Mouse (Mus musculus) gastrocnemius, adult 18-20 months (tissue): ENCODE measurements around the gene Dnhd1. TPM values are rescaled to one million over a fixed set of nuclear protein-coding genes. Genes with fewer than 3 reads are reported as not detected.
"Not testable (repeated sequence)": the region's sequence is repeated elsewhere in the genome, so short reads cannot be mapped to it uniquely, and the experiment has no call there.

ENCODE experiments used
- DNase-seq: peaks from one replicate; pipeline ENCODE4 v3.0.0; 2021; ENCODE audit warnings: low spot score
- total RNA-seq, 2 experiments: library from RNA; stranded (reverse); gene quantifications; 2 replicates each; pipeline ENCODE4 v1.2.3; 2021

Gene Dnhd1
- total RNA-seq, 2 experiments from 2014 or later: 0.14 to 0.33 TPM

- peak; percentile 99 for DNase-seq
Observed at GRCm38 (mm10) chr7:105640233-105640893, 10.3 kb upstream of the Dnhd1 start, which contains the start of the genes Arfip2 and Gm45799. Gene Arfip2 (minus strand): TSS chr7:105640416. Gene Gm45799 (plus strand): TSS chr7:105640552.

- no peak for DNase-seq
Observed at GRCm38 (mm10) chr7:105640894-105641255, 9.8 kb upstream of the Dnhd1 start.

DNA sequence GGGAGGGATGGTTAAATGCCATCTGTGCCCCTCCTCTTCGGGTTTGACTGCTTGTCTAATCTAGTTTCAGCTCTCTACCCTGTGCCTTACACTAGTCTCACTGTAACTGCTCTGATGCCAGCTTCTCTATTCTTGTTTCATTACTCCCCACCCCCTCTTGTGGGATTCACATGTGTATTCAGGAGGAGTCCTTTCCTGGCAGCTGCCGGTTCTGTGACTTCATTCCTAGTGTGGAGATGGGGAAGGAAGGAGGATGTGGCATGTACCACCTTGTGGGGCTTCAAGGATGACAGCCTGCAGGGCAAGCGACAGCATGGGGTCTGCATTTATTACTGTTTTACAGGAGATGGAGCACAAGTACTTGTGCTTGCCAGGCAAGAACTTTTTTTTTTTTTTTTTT, 8.7 kb upstream of the Dnhd1 start:
- no peak for DNase-seq

DNA sequence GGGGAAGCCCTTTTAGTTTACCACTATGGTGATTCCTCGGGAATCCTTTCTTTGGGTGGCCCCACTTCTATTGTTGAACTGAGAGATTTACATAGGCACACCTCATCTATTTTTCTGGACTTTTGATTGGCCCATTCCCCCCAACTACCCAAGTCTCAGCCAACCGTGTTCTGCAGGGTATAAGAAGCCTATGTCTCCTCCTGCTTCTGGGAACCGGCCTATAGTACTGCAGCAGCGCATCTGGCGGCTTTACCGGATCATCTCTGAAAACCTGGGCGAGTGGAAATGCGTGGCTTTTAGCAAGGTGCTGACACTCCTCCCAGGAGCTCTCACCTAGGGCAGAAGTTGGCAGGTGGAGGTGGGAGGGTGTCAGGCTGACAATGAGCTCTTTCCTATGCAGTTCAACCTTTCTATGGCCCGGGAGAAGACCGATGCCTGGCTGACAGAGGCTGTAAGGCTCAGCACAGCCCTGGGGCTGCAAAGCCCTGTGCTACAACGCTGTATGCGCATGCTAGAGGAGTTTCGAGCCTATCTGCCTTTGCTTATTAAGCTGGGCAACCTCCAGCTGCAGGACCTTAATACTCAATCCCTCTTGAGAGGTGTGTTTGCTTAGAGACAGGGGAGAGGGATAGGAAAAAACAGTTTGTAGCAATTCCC, 35.0 kb downstream of the Dnhd1 start:
- no peak for DNase-seq

DNA sequence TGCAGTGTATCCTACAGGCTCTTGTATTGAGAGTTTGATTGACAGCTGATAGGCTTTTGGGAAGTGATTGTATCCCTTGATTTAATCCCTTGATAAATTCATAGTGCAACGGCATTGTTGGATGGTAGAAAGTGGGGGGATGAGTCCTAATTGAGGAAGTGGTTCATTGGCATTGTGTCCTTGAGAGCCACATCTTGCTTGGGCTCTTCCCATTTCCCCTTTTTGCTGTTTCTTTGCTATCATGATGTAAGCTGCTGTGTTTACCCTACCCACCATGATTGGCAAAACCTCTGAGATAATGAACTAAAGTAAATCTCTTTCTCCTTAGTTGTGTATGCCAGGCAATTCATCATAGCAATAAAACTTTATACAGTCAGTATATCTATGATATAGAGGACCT, 40.2 kb downstream of the Dnhd1 start:
- DNase-seq: no peak

DNA sequence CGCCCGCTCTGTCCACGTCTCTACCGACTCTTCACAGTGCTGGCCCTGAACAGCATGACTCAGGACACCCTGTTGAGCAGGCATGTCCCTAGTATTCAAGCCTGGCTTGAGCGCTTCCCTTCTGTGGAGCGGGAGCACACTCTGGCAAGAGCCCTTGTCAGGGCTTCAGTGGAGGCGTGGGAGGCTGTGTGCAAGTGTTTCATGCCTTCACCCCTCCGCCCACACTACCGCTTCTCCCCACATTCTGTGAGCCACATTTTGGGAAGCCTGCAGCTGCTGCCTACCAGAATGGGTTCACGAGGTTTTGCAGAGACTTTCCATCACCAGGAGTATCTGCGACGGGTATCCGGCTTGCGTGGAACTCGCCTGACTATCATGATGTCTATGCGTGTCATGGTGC, 52.6 kb downstream of the Dnhd1 start:
- no peak for DNase-seq

DNA sequence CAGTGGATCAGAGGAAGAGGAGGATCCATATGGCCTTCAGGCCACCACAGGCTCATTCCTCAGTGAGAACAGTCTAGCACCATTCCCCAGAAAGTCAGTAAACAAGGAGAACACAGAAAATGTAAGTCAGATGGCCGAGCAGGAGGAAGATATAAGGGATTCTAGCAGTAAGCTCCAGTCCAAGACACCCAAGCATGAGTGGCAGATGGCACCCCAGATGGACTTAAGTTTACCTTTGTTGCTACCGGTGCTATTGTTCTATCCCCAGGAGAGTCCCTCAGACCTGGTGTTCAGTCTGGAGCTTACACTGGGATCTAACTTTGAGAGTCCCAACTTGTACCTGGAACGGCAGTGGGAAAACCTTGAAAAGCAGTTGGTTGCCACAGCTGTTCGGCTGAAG, 53.2 kb downstream of the Dnhd1 start:
- no peak for DNase-seq

DNA sequence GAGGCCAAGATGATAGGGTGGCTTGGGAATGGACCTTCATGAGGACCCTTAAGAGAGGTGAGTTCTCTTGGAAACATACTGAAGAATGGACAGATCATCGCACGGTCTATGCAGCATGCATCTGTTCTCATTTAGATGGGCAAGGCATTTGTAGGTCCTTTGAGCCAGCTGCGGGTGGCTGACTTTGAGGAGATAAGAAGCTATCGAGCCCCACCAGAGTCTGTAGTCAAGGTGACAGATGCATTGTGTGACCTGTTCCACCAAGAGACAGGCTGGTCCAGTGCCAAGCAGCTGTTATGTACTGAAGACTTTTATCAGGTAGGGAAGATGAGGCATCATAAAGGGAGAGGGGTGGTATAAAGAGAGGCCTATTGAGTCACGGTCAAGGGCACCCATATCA, 58.1 kb downstream of the Dnhd1 start:
- DNase-seq: no peak

- no peak for DNase-seq
Observed at GRCm38 (mm10) chr7:105715366-105715765, 64.7 kb downstream of the Dnhd1 start.

- no peak for DNase-seq
Observed at GRCm38 (mm10) chr7:105721916-105722315, 71.3 kb downstream of the Dnhd1 start.

GRCm38 (mm10) chr7:105726144-105726979, 75.7 kb downstream of the Dnhd1 start:
- DNase-seq: peak; percentile 55

DNA sequence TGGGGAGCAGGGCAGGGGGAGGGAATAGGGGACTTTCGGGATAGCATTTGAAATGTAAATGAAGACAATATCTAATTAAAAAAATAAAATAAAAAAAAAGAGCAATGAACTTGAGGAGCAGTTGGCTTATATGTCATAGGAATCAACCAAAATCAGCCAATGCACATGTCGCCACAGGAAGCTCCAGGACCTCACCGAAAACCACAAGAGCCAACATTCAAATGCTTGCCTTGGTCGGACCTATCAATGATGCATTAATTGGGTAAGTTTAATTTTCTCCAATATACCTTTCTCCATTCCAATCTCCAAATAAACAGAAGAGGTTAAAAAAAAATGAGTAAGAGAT, 76.3 kb downstream of the Dnhd1 start:
- no peak for DNase-seq

GRCm38 (mm10) chr7:105728701-105729428, 78.2 kb downstream of the Dnhd1 start:
- no peak for DNase-seq

GRCm38 (mm10) chr7:105733836-105734235, 83.2 kb downstream of the Dnhd1 start:
- DNase-seq: no peak

- no peak for DNase-seq
Observed at GRCm38 (mm10) chr7:105734826-105735225, 84.2 kb downstream of the Dnhd1 start.

GRCm38 (mm10) chr7:105735464-105735863, 84.8 kb downstream of the Dnhd1 start:
- DNase-seq: not testable (repeated sequence)

DNA sequence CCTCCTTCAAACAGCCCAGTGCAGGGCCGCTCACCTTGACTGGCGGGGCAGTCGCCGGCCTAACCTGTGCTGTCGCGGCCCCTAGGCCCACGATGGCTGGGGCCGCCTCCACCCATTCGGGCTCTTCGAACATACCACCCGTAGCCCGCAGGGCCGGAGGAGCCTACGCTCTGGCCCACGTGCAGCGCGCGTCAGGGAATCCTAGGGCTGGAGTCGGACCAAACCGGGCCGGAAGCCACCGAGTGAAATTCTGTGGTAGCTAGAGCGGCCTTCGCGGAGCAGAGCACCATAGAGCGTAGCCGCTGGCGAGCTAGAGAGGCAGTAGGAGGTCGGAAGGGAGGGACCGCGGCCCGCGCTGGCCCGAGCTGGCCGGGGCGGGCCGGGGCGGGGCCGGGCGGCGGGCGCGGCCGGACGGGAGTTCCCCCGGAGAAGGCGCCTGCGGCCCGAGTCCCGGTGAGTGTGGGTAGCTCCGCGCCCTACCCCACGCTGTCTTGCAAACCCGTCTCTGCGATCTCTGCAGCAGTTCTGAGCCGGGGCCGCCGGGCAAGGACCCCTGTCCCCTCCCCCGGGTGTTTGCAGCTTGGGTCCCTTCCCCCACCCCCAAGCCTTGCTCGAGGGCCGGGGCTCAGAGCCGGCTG, 85.8 kb downstream of the Dnhd1 start, which contains the start of gene Ilk:
Gene Ilk (plus strand): TSS at position 329 of the 638 bp plus-strand sequence.
- peak; percentile 95 for DNase-seq

DNA sequence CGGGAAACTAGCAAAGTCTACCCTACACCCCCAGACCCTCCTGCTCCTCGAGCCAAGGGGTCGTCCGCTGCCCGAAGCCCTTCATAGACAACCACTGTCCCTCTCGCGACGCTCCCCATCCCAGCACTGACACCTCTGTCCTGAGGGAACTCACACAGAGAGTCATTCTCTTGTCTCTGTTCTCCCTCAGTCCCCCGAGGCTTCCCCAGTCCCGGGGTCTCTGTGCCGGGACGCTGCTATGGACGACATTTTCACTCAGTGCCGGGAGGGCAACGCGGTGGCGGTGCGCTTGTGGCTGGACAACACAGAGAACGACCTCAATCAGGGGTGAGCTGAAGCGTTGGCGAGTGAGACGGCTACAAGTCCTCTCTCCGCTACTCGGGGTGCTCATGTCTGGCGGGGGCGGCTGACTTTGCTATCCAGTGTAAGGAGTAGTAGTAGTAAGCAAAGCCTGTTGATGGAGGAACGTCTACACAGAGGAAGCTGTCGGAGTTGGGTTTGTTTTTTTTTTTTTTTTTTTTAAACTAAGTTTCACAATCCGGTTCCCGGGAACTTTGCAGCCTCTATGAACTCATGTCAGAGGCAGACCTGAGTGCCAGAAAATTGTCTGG, 86.4 kb downstream of the Dnhd1 start, which contains the start of gene Rrp8:
Gene Rrp8 (minus strand): TSS at position 475 of the 611 bp plus-strand sequence.
- DNase-seq: peak; percentile 39

DNA sequence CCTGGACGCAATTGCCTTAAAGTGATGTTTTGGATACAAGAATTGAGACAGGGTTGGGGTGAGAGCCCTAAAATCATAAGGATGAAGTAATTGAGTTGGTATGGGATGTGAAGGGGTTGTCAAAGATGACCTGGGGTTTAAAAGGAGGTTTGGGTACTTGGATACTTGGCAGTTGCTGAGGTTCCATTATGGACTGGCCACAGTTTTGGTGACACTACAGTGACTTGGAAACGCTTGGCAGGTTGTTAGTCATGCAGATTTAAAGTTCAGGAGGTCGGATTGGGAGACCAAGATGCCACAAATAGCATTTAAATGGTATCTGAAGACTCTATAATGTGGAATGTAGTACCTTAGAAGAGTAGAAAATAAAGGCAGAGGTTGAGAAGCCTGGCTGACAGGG, 87.0 kb downstream of the Dnhd1 start:
- no peak for DNase-seq

GRCm38 (mm10) chr7:105738286-105738685, 87.7 kb downstream of the Dnhd1 start:
- no peak for DNase-seq

DNA sequence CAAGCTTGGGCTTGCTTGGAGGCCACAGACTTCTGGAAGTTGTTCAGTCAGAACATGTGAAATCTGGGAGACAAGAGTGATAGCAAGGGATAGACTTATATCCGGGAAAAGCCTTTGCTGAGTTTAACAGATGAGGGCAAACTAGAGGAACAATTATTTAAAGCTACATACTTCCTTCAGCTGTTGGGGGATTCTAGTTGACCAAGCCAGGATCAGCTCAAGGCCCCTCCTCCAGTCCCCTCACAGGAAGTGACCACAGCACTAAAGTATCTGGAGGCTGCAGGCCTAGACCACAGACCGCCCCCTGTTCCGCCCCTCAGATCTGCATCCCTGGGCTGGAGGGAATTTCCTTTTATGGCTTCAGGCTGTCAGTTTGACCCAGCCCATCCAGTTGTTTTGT, 88.3 kb downstream of the Dnhd1 start:
- peak; percentile 69 for DNase-seq
